Mouse (Mus musculus) testis, adult 2 months (tissue): ENCODE measurements around the gene A030005K14Rik.

Source experiments
- CTCF ChIP-seq: fragments of 200-500 bp; IDR thresholded peaks from 2 replicates; pipeline ENCODE4 v1.5.1; 2012; ENCODE audit warnings: low read depth, mild to moderate bottlenecking, inconsistent platforms, low read length, moderate library complexity; ENCODE audit not compliant: control insufficient read depth, insufficient read depth, insufficient replicate concordance
- POLR2A ChIP-seq: fragments of 200-500 bp; IDR thresholded peaks from 2 replicates; pipeline ENCODE4 v1.6.1; 2012; ENCODE audit warnings: low read depth, mild to moderate bottlenecking, inconsistent platforms, low read length, moderate library complexity; ENCODE audit not compliant: control insufficient read depth

DNA sequence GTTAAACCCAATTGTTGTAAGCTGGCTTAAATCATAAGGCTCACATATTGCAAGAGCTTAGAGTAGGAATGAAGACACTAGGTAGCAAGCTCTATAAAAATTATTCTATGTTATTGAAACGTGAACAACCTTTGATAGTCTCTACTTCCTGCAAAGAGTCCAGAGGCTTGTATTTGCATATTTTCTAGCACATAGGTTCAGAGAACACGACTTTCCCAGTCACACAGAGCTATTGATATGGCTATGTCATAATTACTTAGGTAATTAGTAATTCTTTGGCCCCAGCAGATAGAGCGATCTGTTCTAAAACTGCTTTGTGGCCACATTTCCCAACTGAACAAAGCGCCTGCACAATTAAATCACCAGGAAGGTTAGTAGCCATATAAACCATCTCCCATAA lies 37.8 kb upstream of the A030005K14Rik start:
- TF ChIP-seq CTCF (no peak), POLR2A (no peak)
